Mouse (Mus musculus): ENCODE measurements around the gene 1600014C23Rik. TPM values are rescaled to one million over a fixed set of nuclear protein-coding genes. Genes with fewer than 3 reads are reported as not detected.

Gene 1600014C23Rik
- total and polyA plus RNA-seq, 3 experiments, result 0.81 to 2.7 TPM; not detected in 1

DNA sequence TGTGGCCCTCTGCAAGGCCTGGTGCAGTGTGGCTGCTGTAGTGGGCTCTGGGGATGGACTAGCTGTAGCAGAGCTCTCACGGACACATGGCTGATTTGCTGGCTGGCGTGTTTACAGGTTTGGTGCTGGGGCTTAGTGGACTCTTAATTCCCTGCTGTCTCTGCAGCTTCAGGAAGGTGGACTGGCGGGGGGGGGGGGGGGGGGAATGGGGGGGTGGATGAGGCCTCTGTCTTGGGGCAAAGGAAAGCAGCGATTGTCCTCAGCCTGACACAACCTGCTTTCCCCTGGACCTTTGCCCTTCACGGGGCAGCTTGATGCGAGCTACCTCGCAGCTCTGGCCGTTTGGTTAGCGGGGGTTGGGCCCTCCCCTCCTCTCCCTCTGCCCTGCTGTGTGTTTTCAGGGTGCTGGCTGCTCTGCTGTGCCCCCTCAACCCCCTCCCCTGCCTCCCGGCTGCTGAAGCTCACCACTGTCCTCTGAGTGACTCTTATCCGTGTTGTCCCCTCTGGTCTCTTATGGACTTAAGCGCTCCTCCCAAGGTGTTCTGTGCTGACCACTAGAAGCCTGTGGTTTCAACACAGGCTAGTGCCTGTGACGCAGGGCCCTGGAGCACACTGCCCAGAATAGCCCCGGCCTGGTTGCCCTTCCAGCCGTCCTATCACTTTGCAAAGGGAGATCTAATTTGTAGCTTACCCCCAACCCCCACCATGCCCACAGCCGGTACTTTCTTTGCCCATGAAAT lies 33.0 kb downstream of the 1600014C23Rik start:
- Histone ChIP-seq H3K9me3 (replicated peaks; ENCODE audit: insufficient read depth, low read length) (no peaks in the 10 kb centered on the region), H3K36me3 (ENCODE audit: control insufficient read depth in 1 of 2, insufficient read depth in 2 of 2, low read length in 2 of 2) (peaks cover 2 to 9% of the 10 kb centered on the region in 2 experiments; a peak in 3 of 4 replicates), H3K4me3 (ENCODE audit: control insufficient read depth in 1 of 2, insufficient read depth in 1 of 2, low read depth in 2 of 2, low read length in 2 of 2) (no peak overlapping the region), H3K9ac (ENCODE audit: control insufficient read depth, low read depth, low read length, poor library complexity, severe bottlenecking) (no peak overlapping the region), H3K79me2 (ENCODE audit: control insufficient read depth, insufficient read depth, low read length, poor library complexity) (no peaks in the 10 kb centered on the region), H3K27me3 (ENCODE audit: control insufficient read depth in 1 of 2, insufficient read depth in 2 of 2, low read length in 2 of 2) (no peaks in the 10 kb centered on the region), H3K4me1 (ENCODE audit: control insufficient read depth in 1 of 2, insufficient read depth in 2 of 2, low read length in 2 of 2) (peaks cover 2 to 7% of the 10 kb centered on the region in 2 experiments), H3K27ac (ENCODE audit: control insufficient read depth, low read depth, low read length) (no peak overlapping the region)
- DNase-seq (ENCODE audit: low read depth, low spot score), result no peak
- TF ChIP-seq ZMIZ1 (IDR thresholded peaks at IDR 0.05; ENCODE audit: low read depth, low read length), result no peak
- TF ChIP-seq MEF2A (IDR thresholded peaks at IDR 0.05; ENCODE audit: extremely low read depth, insufficient replicate concordance, low read depth, low read length, poor library complexity, severe bottlenecking), result no peak
- no peak for TF ChIP-seq ETS1 (IDR thresholded peaks at IDR 0.05; ENCODE audit: low read depth, low read length)
- no peak for TF ChIP-seq SIN3A (IDR thresholded peaks at IDR 0.05; ENCODE audit: low read length)
- TF ChIP-seq MAFK (IDR thresholded peaks at IDR 0.05; ENCODE audit: borderline replicate concordance, low read depth, low read length), result no peak
- no peak for TF ChIP-seq POLR2A (IDR thresholded peaks at IDR 0.05; ENCODE audit: control insufficient read depth in 1 of 2, insufficient read depth in 1 of 2, low read depth in 1 of 2, low read length in 2 of 2, poor library complexity in 1 of 2)

DNA sequence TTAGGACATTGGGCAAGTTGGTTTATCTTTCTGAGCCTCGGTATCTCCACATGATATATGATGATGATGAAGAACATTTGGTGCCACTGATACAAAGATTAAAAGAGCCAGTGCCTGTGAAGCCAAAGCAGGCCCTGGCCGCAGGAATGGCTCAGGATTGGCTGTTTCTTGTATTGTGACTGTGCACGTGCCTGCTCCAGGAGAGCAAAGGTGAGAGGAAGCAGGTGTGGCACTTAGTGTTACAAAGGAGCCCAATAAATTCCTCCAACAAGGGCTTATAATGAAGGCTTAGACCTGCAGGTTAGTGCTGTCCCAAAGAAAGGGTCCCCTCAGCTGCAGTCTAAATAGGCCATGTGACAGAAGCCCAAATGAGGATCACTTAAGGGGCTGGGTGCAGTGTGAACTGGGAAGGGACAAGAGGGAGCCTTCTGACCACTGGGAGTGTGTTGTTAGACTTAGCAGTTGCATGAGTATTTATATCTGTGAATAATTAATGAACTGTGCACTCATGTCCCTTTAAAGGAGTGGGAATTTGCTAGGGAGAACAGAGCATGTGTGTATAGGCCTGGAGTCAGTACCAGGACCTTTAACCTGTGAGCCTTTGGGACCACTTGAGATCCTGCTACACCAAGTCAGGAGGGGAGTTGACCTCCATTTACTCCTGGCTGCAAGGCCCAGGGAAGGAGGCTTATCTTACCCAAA lies 34.5 kb downstream of the 1600014C23Rik start:
- H3K4me3 ChIP-seq (ENCODE audit: control insufficient read depth in 1 of 2, insufficient read depth in 1 of 2, low read depth in 2 of 2, low read length in 2 of 2), result no peak overlapping the region
- no peak overlapping the region for H3K27ac ChIP-seq (ENCODE audit: control insufficient read depth, low read depth, low read length)
- no peaks in the 10 kb centered on the region for H3K27me3 ChIP-seq (ENCODE audit: control insufficient read depth in 1 of 2, insufficient read depth in 2 of 2, low read length in 2 of 2)
- H3K9me3 ChIP-seq (replicated peaks; ENCODE audit: insufficient read depth, low read length), result no peaks in the 10 kb centered on the region
- no peak for DNase-seq (ENCODE audit: low read depth, low spot score)
- peaks cover 8 to 19% of the 10 kb centered on the region in 2 experiments for H3K4me1 ChIP-seq (ENCODE audit: control insufficient read depth in 1 of 2, insufficient read depth in 2 of 2, low read length in 2 of 2)
- no peak overlapping the region for H3K9ac ChIP-seq (ENCODE audit: control insufficient read depth, low read depth, low read length, poor library complexity, severe bottlenecking)
- TF ChIP-seq BHLHE40 (IDR thresholded peaks at IDR 0.05; ENCODE audit: borderline replicate concordance, low read depth, low read length), result no peak
- TF ChIP-seq MEF2A (IDR thresholded peaks at IDR 0.05; ENCODE audit: extremely low read depth, insufficient replicate concordance, low read depth, low read length, poor library complexity, severe bottlenecking), result no peak
- TF ChIP-seq TBP (IDR thresholded peaks at IDR 0.05; ENCODE audit: low read depth, low read length), result no peak
- TF ChIP-seq ZC3H11A (IDR thresholded peaks at IDR 0.05; ENCODE audit: low read depth, low read length), result no peak
- no peak for TF ChIP-seq MAFK (IDR thresholded peaks at IDR 0.05; ENCODE audit: borderline replicate concordance, low read depth, low read length)
- H3K36me3 ChIP-seq (ENCODE audit: control insufficient read depth in 1 of 2, insufficient read depth in 2 of 2, low read length in 2 of 2), result peaks cover 2 to 14% of the 10 kb centered on the region in 2 experiments; a peak in 3 of 4 replicates
- peaks cover 2% of the 10 kb centered on the region; the same call in 1 of the 2 replicates for H3K79me2 ChIP-seq (ENCODE audit: control insufficient read depth, insufficient read depth, low read length, poor library complexity)

DNA sequence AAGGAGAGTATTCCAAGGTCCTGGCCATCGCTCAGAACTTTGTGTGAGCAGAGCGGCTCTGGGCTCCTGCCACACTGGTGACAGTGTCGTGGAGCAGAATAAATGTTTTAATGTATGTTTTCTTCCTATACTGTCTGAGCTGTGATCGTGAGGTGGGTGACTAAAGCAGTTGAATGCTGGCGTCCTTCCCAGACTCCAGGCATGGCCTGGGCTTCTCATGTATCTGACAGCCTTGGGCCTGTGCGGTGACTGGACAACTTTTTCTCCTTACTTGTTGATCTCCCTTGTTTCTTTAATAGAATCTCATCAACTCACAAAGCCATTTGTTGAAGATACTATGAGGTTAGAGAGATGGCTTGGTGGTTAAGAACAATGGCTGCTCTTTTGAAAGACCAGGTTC lies 35.3 kb downstream of the 1600014C23Rik start:
- Histone ChIP-seq H3K9ac (ENCODE audit: control insufficient read depth, low read depth, low read length, poor library complexity, severe bottlenecking) (no peak overlapping the region), H3K9me3 (replicated peaks; ENCODE audit: insufficient read depth, low read length) (no peaks in the 10 kb centered on the region), H3K27me3 (ENCODE audit: control insufficient read depth in 1 of 2, insufficient read depth in 2 of 2, low read length in 2 of 2) (no peaks in the 10 kb centered on the region), H3K4me1 (ENCODE audit: control insufficient read depth in 1 of 2, insufficient read depth in 2 of 2, low read length in 2 of 2) (peaks cover 8 to 17% of the 10 kb centered on the region in 2 experiments), H3K79me2 (ENCODE audit: control insufficient read depth, insufficient read depth, low read length, poor library complexity) (peaks cover 4% of the 10 kb centered on the region; the same call in 1 of the 2 replicates), H3K27ac (ENCODE audit: control insufficient read depth, low read depth, low read length) (no peak overlapping the region), H3K36me3 (ENCODE audit: control insufficient read depth in 1 of 2, insufficient read depth in 2 of 2, low read length in 2 of 2) (peaks cover 2 to 14% of the 10 kb centered on the region in 2 experiments; a peak in 3 of 4 replicates), H3K4me3 (ENCODE audit: control insufficient read depth in 1 of 2, insufficient read depth in 1 of 2, low read depth in 2 of 2, low read length in 2 of 2) (no peak overlapping the region)
- peak; percentile 47 for DNase-seq (ENCODE audit: low read depth, low spot score)
- TF ChIP-seq EP300 (IDR thresholded peaks at IDR 0.05; ENCODE audit: low read depth in 1 of 2, low read length in 2 of 2) (no peak), CHD1 (IDR thresholded peaks at IDR 0.05; ENCODE audit: low read depth, low read length) (no peak), CHD2 (IDR thresholded peaks at IDR 0.05; ENCODE audit: low read length) (no peak), MEF2A (IDR thresholded peaks at IDR 0.05; ENCODE audit: extremely low read depth, insufficient replicate concordance, low read depth, low read length, poor library complexity, severe bottlenecking) (no peak), MXI1 (IDR thresholded peaks at IDR 0.05; ENCODE audit: low read depth, low read length) (no peak), ZC3H11A (IDR thresholded peaks at IDR 0.05; ENCODE audit: low read depth, low read length) (no peak), ELF1 (IDR thresholded peaks at IDR 0.05; ENCODE audit: low read depth, low read length) (no peak), KAT2A (conservative IDR thresholded peaks at IDR 0.05; ENCODE audit: low read depth, low read length) (no peak), USF1 (IDR thresholded peaks at IDR 0.05; ENCODE audit: low read depth, low read length) (no peak), TBP (IDR thresholded peaks at IDR 0.05; ENCODE audit: low read depth, low read length) (no peak)
